Mouse (Mus musculus): ENCODE data around the gene Tmem178b.

Tmem178b gene

GRCm38 (mm10) chr6:39872901-39873591 lies at the start of gene Tmem178b:
Tmem178b (plus strand) TSS chr6:39873271.
- 1% methylated on average over 63 of the region's 63 CpGs for WGBS

GRCm38 (mm10) chr6:39828736-39829135 lies 44.3 kb upstream of the Tmem178b start:
- 64% methylated on average over 5 of the region's 5 CpGs for WGBS

- WGBS: 84% methylated on average over 14 of the region's 14 CpGs
Observed at GRCm38 (mm10) chr6:39843698-39844342, 29.3 kb upstream of the Tmem178b start.

GRCm38 (mm10) chr6:39847538-39847937 lies 25.5 kb upstream of the Tmem178b start:
- WGBS: 81% methylated on average over 2 of the region's 2 CpGs

GRCm38 (mm10) chr6:39848766-39849165 lies 24.3 kb upstream of the Tmem178b start:
- WGBS: 58% methylated on average over 7 of the region's 7 CpGs

GRCm38 (mm10) chr6:39849667-39850066 lies 23.4 kb upstream of the Tmem178b start:
- WGBS: 75% methylated on average over 4 of the region's 4 CpGs

GRCm38 (mm10) chr6:39870271-39871135 lies 2.6 kb upstream of the Tmem178b start:
- WGBS: under 1% methylated on average over 28 of the region's 28 CpGs

- WGBS: under 1% methylated on average over 69 of the region's 71 CpGs
Observed at GRCm38 (mm10) chr6:39871381-39872305, 1.4 kb upstream of the Tmem178b start.

- WGBS: 1% methylated on average over 39 of the region's 39 CpGs
Observed at GRCm38 (mm10) chr6:39872306-39872900, 668 bp upstream of the Tmem178b start.

GRCm38 (mm10) chr6:39875186-39875585 lies 2.1 kb downstream of the Tmem178b start:
- 29% methylated on average over 4 of the region's 4 CpGs for WGBS

- WGBS: 39% methylated on average over 3 of the region's 3 CpGs
Observed at GRCm38 (mm10) chr6:39876444-39876843, 3.4 kb downstream of the Tmem178b start.

- 66% methylated on average over 3 of the region's 3 CpGs for WGBS
Observed at GRCm38 (mm10) chr6:39890811-39891210, 17.7 kb downstream of the Tmem178b start.

GRCm38 (mm10) chr6:39896500-39896899 lies 23.4 kb downstream of the Tmem178b start:
- 40% methylated on average over 3 of the region's 3 CpGs for WGBS

- 47% methylated on average over 4 of the region's 4 CpGs for WGBS
Observed at GRCm38 (mm10) chr6:39899231-39899630, 26.2 kb downstream of the Tmem178b start.

GRCm38 (mm10) chr6:39903220-39903773 lies 30.2 kb downstream of the Tmem178b start:
- 38% methylated on average over 6 of the region's 6 CpGs for WGBS

- 19% methylated on average over 11 of the region's 11 CpGs for WGBS
Observed at GRCm38 (mm10) chr6:39903845-39904244, 30.8 kb downstream of the Tmem178b start.

GRCm38 (mm10) chr6:39914956-39915355 lies 41.9 kb downstream of the Tmem178b start:
- WGBS: 27% methylated on average over 8 of the region's 8 CpGs

GRCm38 (mm10) chr6:39915636-39916281 lies 42.7 kb downstream of the Tmem178b start:
- 66% methylated on average over 2 of the region's 2 CpGs for WGBS

- WGBS: 68% methylated on average over 4 of the region's 4 CpGs
Observed at GRCm38 (mm10) chr6:39916514-39916913, 43.4 kb downstream of the Tmem178b start.

- 51% methylated on average over 8 of the region's 8 CpGs for WGBS
Observed at GRCm38 (mm10) chr6:39917242-39917641, 44.2 kb downstream of the Tmem178b start.
